Mouse (Mus musculus): Measurements from ENCODE around the gene Spag17. TPM values are rescaled to one million over a fixed set of nuclear protein-coding genes. Genes with fewer than 3 reads are reported as not detected.

Spag17 gene
- polyA plus RNA-seq, 1 experiment, result not detected

DNA sequence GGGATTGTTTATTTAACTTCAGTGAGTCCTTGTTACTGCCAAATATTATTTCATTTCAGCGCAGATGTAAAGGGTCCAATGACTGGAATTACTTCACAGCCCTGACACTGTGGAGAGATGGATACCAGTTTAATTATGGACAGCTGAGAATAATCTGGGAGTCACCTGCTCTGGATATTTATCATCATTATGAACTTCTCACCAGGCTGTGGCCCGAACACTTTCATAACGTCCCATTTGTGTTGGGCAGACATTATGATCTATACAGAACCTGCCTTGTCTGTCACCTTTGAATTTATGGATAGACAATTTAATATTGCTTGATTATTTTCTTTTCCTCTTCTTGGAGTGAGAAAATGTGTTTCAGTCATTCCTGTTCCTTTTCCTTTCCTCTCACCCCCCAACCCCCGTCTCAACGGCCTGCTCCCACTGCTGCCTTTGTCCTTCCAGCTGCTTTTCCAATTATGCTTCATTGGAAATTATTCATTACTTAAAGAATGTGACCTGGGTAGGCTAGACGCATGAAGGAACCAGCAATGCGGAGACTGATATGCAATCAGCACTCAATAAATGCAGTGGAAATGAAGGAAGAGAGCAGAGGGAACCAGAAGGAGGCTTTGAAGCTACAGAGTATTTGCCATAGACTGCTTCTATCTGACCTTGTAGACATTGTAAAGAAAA is 74.7 kb downstream of the Spag17 start:
- WGBS, result 83% methylated on average over 7 of the region's 7 CpGs
- no peak for DNase-seq (ENCODE audit: low read depth, low spot score)

DNA sequence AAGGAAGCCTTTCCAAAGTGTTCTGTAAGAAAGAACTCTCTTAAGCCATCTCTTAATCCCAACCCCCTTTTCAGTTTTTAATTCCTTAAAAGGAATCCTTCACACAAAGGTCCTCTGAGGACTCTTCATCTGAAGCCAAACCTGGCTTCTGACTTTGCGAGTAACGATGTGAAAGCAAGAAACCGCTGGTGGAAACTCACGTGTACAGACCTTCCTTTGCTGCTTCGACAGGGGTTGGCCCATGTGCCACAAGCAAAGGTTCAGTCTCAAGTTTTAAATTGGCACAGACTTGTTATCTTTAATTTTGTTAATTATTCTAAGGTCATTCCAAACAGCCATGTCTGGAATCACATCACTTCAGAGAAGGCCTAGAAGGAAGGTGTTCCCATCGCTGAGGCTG is 79.1 kb downstream of the Spag17 start:
- WGBS, result 83% methylated on average over 6 of the region's 6 CpGs
- no peak for DNase-seq (ENCODE audit: low read depth, low spot score)

DNA sequence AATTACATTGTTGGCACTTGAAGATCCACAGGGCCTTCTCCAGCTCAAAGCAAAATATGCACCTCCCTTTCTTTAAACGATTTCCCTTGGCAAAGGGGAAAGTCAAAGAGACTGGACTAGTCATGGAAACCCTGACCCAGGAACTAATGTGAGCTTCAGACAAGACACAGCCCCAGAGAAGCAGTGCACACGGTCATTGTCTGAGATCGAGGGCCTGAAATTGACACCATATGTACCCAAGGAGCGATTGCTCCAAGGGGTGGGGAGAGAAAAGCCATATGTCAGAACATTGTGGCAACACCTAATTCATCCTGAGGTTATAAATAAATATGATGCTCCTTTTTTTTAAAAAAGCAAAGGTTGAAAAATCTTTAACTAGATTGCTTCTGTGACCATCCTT is 80.7 kb downstream of the Spag17 start:
- DNase-seq (ENCODE audit: low read depth, low spot score), result no peak
- WGBS, result 41% methylated on average over 4 of the region's 4 CpGs

- DNase-seq (ENCODE audit: low read depth, low spot score), result no peak
- 40% methylated on average over 2 of the region's 2 CpGs for WGBS
Measured at GRCm38 (mm10) chr3:99966285-99966684, 81.1 kb downstream of the Spag17 start.

GRCm38 (mm10) chr3:99970766-99971165 is 85.6 kb downstream of the Spag17 start:
- WGBS, result 37% methylated on average over 5 of the region's 5 CpGs

DNA sequence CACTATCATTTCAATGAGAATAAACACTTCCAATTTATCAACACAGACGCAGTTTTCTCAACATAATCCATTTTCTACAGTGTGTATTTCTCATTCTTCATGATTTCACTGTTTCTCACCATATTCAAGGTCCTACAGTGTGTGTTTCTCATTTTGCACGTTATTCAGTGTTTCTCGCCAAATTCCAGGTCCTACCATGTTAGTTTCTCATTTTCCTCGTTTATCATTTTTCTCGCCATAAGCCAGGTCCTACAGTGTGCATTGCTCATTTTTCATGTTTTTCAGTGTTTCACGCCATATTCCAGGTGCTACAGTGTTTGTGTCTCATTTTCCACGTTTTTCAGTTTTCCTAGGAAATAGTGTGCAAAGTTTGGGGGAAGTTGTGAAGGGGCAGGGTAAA is 95.8 kb downstream of the Spag17 start:
- no peak for DNase-seq (ENCODE audit: low read depth, low spot score)
- 61% methylated on average over 7 of the region's 7 CpGs for WGBS

More at GRCm38 (mm10) chr3:99970766-99971165, 85.6 kb downstream of the Spag17 start:
- DNase-seq (ENCODE audit: low read depth, low spot score), result no peak

GRCm38 (mm10) chr3:100004676-100005075 is 119.5 kb downstream of the Spag17 start:
- WGBS, result 75% methylated on average over 1 of the region's 1 CpGs

GRCm38 (mm10) chr3:100009807-100010206 is 124.6 kb downstream of the Spag17 start:
- no peak for DNase-seq (ENCODE audit: low read depth, low spot score)

More at GRCm38 (mm10) chr3:100004676-100005075, 119.5 kb downstream of the Spag17 start:
- no peak for DNase-seq (ENCODE audit: low read depth, low spot score)

DNA sequence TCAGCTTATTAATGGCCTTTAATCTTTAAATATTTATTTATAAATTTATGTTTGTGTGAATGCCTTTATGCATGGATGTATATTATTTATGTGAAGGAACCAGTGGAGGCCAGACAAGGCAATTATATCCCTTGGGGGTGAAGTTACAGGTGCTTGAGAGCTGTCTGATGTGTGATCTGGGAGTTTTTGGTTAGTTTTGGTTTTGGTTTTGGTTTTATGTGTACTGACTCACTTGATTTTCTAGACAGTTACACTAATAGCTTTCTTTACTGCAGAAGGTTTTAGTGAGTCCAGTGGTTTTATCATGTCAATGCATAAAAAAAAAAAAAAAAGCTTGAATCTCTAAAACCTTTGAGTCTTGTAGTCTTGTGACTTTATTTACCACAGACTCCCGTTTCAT is 128.9 kb downstream of the Spag17 start:
- 83% methylated on average over 1 of the region's 1 CpGs for WGBS

GRCm38 (mm10) chr3:100031291-100031690 is 146.1 kb downstream of the Spag17 start:
- WGBS, result 24% methylated on average over 4 of the region's 4 CpGs
- no peak for DNase-seq (ENCODE audit: low read depth, low spot score)

More for the DNA sequence above, 128.9 kb downstream of the Spag17 start:
- DNase-seq (ENCODE audit: low read depth, low spot score), result no peak

- no peak for DNase-seq (ENCODE audit: low read depth, low spot score)
- WGBS, result 59% methylated on average over 1 of the region's 1 CpGs
Measured at GRCm38 (mm10) chr3:100032969-100033368, 147.8 kb downstream of the Spag17 start.

GRCm38 (mm10) chr3:100034366-100034956 is 149.3 kb downstream of the Spag17 start:
- 85% methylated on average over 4 of the region's 4 CpGs for WGBS
- DNase-seq (ENCODE audit: low read depth, low spot score), result no peak

GRCm38 (mm10) chr3:100035097-100035496 is 149.9 kb downstream of the Spag17 start:
- WGBS, result 58% methylated on average over 3 of the region's 3 CpGs
- no peak for DNase-seq (ENCODE audit: low read depth, low spot score)

GRCm38 (mm10) chr3:100036846-100037245 is 151.6 kb downstream of the Spag17 start:
- WGBS, result 70% methylated on average over 5 of the region's 5 CpGs

DNA sequence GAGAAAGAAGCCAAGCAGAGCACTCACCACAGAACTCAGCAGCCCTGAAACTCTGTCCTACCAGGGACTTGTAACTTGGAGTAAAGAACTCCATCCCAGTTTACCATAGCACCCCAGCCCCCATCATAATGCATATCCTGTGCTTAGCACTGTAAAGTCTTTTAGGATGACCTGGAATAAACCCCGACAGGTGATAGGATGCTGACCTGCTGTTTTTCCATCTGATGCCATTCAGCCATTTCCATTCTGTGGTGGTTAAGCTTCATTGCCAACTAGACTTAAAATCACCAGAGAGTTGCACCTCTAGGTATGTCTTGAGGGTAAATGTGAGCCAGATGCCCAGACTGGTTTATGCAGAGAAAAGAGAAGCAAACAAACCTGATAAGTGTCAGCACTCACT is 189.2 kb downstream of the Spag17 start:
- no peak for DNase-seq (ENCODE audit: low read depth, low spot score)
- WGBS, result 86% methylated on average over 1 of the region's 1 CpGs

More at GRCm38 (mm10) chr3:100036846-100037245, 151.6 kb downstream of the Spag17 start:
- DNase-seq (ENCODE audit: low read depth, low spot score), result no peak

DNA sequence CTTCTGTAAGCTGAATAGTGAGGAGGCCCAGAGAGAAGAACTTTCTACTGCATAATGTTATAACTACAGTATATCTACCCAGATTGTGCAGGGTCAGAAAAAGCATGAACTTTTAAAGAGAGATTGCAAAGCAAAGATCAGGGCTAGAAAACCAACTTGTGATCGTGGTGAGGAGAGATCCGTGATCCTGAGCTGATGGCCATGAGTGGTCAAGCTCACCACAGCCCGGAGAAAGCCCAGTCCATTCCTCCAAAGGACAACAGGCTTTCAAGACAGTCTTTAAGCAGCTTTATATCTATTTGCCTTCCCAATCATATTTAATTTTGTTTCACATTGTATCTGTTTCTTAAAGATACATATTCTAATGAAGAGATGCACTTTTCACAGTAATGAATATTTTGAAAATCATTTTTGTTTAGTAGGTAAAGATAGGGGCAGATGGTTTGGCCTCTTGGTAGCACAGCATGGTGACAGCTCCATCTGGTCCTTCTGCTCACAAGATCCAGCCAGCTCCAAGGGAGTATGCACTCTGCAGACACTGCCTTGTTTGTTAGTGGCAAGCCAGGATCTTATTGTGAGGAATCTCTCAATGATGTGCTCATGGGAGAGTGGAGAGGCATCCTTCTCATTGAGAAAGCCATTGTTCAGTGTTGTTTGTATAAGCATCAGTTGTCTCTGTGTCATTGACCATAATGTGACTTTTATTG is 217.3 kb downstream of the Spag17 start:
- 93% methylated on average over 3 of the region's 3 CpGs for WGBS

DNA sequence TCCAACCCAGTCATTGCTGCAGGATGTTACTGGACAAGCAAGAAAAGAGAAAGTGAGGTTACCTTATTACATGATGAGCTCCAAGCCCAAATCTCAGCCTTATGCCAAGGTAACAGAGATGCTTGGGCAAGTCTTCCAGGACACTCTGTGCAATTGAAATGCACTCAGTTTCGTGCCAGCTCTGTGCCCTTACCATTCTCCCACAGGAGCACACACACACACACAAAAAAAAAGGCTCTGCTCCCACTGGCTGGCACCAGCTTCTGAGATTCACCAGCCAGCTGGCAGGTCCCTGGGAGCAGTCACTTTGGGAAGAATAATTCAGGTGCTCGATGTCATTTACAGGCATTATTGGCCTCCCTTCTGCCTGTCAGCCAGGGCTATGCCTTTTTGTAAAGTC is 221.5 kb downstream of the Spag17 start:
- WGBS, result 34% methylated on average over 2 of the region's 2 CpGs
- DNase-seq (ENCODE audit: low read depth, low spot score), result no peak

More for the DNA sequence above, 217.3 kb downstream of the Spag17 start:
- no peak for DNase-seq (ENCODE audit: low read depth, low spot score)

DNA sequence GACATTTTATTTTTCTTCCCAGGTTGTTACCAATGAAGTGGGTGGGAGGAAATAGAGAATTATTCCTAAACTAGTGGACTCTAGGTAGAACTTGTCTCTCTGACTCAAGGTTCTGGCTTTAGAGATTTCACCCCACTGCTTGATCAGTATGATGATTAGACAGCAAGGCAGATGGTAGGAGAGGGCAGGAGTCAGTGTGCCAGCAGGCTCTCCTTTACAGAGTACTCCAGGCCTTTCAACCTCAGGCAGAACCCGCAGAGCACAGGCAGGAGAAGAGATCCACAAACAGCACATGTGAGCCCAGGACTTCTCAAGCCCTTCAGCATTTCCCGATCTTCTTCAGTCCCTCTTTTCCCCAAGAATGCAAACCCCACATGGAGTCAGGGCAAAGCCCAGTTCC is 233.5 kb downstream of the Spag17 start:
- WGBS, result 71% methylated on average over 2 of the region's 2 CpGs
- no peak for DNase-seq (ENCODE audit: low read depth, low spot score)

GRCm38 (mm10) chr3:100121961-100122360 is 236.8 kb downstream of the Spag17 start:
- DNase-seq (ENCODE audit: low read depth, low spot score), result no peak
- 64% methylated on average over 2 of the region's 2 CpGs for WGBS

DNA sequence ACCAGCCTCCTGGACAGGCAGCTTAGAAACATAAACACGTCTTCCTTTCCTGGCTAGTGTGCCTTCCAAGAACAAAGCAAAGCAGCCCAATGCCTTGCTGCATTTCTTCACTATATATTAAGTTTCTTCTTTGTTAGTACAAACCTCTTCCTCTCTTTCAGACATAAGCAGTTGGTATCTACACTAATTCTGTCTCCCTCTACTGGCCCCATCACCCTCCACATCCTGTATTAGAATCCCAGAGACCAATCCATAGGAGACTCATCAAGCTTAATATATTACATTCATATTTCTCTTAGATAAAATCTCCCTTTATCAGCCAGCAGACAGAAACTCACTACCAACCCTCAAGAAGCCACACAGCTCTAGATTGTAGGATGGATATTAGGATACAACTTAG is 237.2 kb downstream of the Spag17 start:
- WGBS, result 51% methylated on average over 1 of the region's 1 CpGs

More for the DNA sequence above, 237.2 kb downstream of the Spag17 start:
- no peak for DNase-seq (ENCODE audit: low read depth, low spot score)
